Mouse (Mus musculus) testis, adult 2 months (tissue): ENCODE measurements around the gene Raver1.

Experiments
- CTCF ChIP-seq: fragments of 200-500 bp; IDR thresholded peaks from 2 replicates; pipeline ENCODE4 v1.5.1; 2012; ENCODE audit warnings: low read depth, mild to moderate bottlenecking, inconsistent platforms, low read length, moderate library complexity; ENCODE audit not compliant: control insufficient read depth, insufficient read depth, insufficient replicate concordance
- POLR2A ChIP-seq: fragments of 200-500 bp; IDR thresholded peaks from 2 replicates; pipeline ENCODE4 v1.6.1; 2012; ENCODE audit warnings: low read depth, mild to moderate bottlenecking, inconsistent platforms, low read length, moderate library complexity; ENCODE audit not compliant: control insufficient read depth

- no peak for TF ChIP-seq CTCF
- TF ChIP-seq POLR2A: no peak
These were observed 14.2 kb upstream of the Raver1 start for GRCm38 (mm10) chr9:21105760-21106564.
